Mouse (Mus musculus) layer of hippocampus, adult 11-12 months (tissue): ENCODE data around the gene Nckap5.

Experiments
- DNase-seq: peaks from one replicate; pipeline ENCODE4 v3.0.0; 2022; ENCODE audit warnings: low spot score

Nckap5 gene

DNA sequence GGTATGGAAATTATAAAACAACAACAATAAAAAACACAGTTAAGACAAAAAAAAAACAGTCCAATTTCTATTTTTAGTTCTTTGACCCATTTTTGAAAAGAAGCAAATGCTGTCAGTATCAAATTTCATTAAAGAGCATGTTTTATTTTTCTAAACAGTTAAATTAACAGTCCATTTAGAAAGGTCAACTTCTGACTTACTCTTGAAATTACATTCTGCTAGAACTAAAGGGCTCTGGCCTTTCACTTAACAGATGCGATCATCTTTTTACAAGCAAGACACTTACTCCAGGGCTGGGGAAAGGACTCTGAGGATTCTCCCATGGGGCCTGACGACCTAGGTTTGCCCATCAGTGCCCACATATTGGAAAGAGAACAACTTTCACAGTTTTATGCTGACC is 359.2 kb downstream of the Nckap5 start:
- DNase-seq: no peak

- no peak for DNase-seq
Observed at GRCm38 (mm10) chr1:126470883-126471282, 359.7 kb downstream of the Nckap5 start.

DNA sequence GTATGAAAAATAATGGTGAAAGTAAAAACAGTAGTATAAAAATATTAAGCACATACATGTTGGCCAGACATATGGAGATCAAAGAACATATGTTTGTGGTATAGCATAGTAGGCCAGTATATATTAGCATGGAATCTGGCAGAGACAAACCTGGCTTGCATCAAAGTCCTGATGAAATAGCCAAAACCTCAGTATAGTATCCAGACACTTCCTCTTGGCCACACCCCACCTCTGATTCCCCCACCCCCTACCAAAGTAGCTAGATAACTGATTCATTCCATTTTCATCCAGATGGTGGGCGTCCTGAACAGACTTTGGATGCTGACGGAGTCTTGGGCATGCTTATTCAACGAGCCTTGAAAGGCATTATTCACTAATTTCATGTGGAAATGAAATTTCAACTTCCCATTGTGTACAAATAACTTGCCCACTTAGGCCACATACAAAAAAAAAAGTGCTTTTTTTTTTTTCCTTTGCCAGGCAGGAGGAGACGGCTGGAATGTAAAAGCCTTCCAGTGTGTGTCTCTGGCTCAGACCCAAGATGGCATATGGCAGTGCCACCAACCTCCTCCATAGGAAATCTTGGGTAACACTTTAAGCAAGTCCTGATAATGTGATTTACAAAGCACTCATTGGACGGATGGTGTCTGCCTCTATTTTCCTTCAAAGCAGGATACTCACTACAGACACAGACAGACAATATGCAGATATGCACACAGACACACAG is 360.6 kb downstream of the Nckap5 start:
- DNase-seq: peak; percentile 25

GRCm38 (mm10) chr1:126461527-126462354 is 368.9 kb downstream of the Nckap5 start:
- DNase-seq: no peak

DNA sequence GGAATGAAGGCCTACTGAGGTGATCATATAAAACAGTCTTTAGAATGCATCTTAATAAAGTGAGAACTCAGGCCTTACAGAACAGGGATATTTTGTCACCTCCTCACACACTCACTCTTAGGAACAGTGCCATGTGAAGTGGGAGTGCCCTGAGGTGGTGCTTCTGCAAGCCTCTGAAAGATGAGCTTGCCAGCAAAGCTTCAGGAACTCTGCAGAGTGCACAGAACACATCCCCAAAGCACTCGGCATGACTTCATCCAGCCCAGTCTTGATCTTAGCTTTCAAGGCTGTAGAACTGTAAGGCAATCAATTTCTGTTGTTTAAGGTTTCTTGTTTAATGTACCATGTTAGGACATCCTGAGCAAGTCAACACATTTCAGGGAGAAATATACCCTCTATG is 372.9 kb downstream of the Nckap5 start:
- DNase-seq: no peak

DNA sequence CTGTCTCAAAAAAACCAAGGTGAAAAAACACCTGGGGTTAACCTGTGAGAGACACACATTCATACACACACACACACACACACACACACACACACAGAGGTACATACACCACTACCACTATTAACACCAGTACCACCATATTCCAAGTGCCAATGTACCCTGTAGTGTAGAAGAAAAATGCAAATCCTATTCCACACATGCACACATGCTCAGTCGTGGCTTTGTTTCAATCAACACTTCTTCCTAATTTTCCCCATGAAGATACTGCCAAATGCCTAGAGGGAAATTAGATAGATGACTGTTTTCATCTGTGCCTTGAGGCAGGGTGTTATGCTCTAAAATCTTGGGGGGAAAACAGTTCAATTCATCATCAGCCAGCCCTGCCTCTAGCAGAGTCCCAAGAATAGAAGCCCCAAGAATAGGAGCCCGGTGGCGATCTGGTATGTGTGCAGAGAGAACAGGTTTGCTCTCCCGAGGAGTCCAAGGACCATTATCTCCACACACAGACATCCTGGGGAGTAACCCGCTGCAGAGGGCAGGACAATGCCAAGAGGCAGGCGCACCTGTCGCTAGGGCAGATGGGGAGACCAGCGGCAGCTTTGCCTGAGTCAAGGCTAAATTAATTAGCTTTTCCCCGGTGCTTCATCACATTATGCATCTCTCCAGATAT is 376.0 kb downstream of the Nckap5 start:
- no peak for DNase-seq

DNA sequence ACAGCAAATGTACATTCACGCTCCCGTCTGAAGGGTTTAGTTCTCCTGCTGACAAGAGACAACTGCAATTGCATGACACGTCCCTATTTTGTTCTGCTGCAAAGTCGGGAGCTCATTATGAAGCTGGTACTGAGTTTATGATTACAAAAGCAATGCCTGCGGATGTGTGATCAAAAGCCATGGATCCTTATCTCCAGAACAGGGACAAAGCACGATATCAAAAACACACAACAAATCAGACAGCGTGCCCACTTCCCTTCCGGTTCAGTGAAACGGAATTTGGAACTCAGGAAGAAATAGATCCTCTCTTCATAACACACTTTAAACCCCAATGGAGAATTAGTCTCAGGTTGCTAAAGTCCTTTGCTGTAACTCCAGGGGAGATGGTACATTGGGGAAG is 379.1 kb downstream of the Nckap5 start:
- no peak for DNase-seq

GRCm38 (mm10) chr1:126449424-126449823 is 381.2 kb downstream of the Nckap5 start:
- DNase-seq: no peak

GRCm38 (mm10) chr1:126443890-126444289 is 386.7 kb downstream of the Nckap5 start:
- DNase-seq: no peak

DNA sequence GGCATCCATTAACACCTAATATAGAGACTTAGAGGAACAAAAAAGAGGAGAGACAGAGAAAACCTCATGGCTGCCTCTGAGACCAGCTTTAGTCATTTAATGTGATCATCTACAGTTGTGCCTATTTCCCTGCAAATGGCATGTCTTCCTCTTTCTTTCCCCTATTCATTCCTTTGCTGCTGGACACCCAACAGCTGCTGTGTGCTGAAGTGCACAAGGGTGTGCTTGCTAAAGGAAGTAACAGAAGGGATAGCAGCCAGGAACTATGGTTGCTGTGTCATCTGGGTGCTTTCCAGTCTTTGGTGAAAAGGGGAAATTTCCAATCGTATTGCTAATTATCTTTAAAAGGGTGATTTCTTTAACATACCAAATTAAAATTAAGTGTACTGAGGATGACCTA is 387.9 kb downstream of the Nckap5 start:
- no peak for DNase-seq

DNA sequence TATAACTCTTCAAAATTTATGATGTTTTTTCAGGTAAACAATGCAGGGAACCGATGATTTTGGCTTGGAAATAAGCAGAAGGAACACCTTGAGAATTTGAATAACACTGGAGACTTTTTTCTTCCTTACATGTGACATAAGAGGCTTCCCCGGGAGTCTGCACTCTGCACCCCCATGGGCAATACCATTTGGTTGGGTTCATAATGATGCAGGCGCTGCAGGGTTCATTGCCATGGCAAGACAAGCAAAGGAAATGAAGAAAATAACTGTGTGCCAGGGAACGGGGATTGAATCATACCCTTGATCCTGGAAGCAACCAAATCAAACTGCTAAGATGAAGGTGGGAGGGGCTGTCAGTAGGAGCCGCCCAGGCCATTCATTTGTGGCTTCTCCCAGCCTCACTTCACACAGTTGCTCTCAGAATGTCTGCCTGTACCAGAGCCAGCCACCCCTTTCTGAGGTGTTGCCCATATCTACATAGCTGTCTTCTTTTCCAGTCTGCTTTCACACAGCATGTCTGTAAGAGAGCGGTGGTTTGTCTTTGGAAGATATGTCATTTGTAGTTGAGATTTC is 392.5 kb downstream of the Nckap5 start:
- DNase-seq: no peak

GRCm38 (mm10) chr1:126436937-126437667 is 393.5 kb downstream of the Nckap5 start:
- DNase-seq: no peak

- no peak for DNase-seq
Observed at GRCm38 (mm10) chr1:126432285-126432684, 398.3 kb downstream of the Nckap5 start.

DNA sequence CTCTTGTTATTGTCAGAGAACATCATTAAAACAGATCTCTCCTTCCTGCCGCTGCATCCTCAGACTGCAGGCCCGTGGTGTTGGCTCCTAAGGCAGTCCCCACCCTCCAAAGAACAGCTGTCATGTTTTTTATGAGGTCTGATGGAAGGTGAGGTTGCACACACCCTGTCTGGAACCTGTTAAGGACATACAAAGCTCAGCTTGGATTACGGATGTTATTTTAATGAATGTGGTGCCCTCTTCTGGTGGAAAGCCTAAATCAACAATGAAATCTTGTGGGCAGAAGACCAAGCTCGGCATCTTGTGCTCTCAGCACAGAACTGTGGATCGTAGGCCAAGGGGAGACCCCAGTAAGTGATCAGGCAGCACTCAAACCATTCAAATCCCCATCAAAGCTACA is 399.0 kb downstream of the Nckap5 start:
- DNase-seq: peak; percentile 85

GRCm38 (mm10) chr1:126411426-126411825 is 419.2 kb downstream of the Nckap5 start:
- no peak for DNase-seq

GRCm38 (mm10) chr1:126407886-126408285 is 422.7 kb downstream of the Nckap5 start:
- DNase-seq: peak; percentile 58

GRCm38 (mm10) chr1:126405543-126405942 is 425.1 kb downstream of the Nckap5 start:
- DNase-seq: no peak

DNA sequence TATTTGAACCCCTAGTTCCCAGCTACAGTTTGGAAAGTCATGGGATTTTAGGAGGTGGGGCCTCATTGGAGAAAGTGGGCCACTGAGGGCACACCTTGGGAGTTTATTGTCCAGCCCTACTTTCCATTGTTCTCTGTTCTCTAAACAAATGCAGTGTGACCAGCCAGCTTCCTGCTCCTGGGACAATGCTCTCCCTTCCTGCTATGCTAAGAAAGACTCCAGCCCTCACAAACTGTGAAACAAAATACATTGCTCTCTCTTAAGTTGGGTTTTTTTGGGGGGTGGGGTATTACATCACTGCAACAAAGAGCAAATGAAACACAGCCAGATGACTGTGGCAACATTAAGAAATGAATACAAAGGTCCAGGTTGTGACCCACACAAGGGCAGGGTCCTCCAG is 426.6 kb downstream of the Nckap5 start:
- DNase-seq: no peak

DNA sequence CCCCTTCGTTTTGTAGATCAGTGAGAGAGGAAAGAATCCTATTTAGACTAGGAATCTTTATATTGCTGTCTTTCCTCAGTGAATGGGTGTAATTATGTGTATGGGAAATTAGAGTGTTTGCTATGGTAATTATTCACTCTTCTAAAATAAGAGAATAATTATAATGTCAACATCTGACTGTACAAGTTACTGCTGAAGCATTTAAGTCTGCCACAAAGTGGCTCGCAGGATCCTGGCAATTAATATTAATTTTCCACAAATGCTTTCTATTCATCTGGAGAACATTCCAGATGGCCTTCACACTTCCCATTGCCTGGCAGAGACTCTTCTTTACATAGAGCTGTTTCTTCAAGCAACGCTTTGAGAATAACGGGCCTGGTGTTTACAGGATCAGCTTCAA is 439.4 kb downstream of the Nckap5 start:
- DNase-seq: no peak

- peak; percentile 7 for DNase-seq
Observed at GRCm38 (mm10) chr1:126377339-126377980, 453.1 kb downstream of the Nckap5 start.

DNA sequence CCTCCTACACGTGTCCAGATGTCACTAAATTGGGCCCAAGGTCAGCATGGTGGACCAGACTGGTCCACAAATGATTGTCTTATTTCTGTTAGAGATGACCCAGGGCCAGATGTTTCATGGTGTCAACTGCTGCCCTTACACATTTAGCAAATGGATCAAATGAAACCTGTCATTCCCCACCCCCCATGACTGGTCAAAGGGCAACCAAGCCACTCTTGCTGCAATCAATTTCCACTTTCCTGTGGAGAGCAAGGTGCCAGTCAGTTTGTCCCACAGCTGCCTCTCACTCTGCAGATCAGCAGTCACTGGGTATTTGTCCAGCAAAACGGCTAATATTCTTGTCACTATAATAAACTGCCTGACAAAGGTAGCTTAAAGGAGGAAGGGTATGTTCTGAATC is 463.9 kb downstream of the Nckap5 start:
- DNase-seq: no peak
